Mouse (Mus musculus) hindbrain, postnatal 0 days (tissue): ENCODE data around the gene Sec62. TPM values are rescaled to one million over a fixed set of nuclear protein-coding genes. Genes with fewer than 3 reads are reported as not detected.
"Not testable (repeated sequence)": the region's sequence is repeated elsewhere in the genome, so short reads cannot be mapped to it uniquely, and the experiment has no call there.

Source experiments
- ATAC-seq: fragments of 200-750 bp; cut with Nextera tagmentation; 2 replicates; pipeline ENCODE4 v1.8.0; 2017; ENCODE audit warnings: mild to moderate bottlenecking, moderate TSS enrichment, moderate library complexity
- DNase-seq: peaks from one replicate; pipeline ENCODE4 v3.0.0-alpha.2; 2015; ENCODE audit warnings: low spot score
- H3K27ac ChIP-seq: fragments of 300-500 bp; sonication (generic); 2 replicates; pipeline ENCODE4 v1.5.1; 2014; ENCODE audit warnings: mild to moderate bottlenecking
- H3K27me3 ChIP-seq: fragments of 300-500 bp; sonication (generic); 2 replicates; pipeline ENCODE4 v1.6.1; 2014; ENCODE audit warnings: low read length, mixed read lengths; ENCODE audit not compliant: insufficient read depth
- H3K36me3 ChIP-seq: fragments of 300-500 bp; sonication (generic); 2 replicates; pipeline ENCODE4 v1.6.1; 2014; ENCODE audit warnings: low read length, mixed read lengths; ENCODE audit not compliant: insufficient read depth
- H3K4me1 ChIP-seq: fragments of 300-500 bp; sonication (generic); 2 replicates; pipeline ENCODE4 v1.6.1; 2014; ENCODE audit warnings: antibody characterized with exemption, low read length, mixed read lengths; ENCODE audit not compliant: insufficient read depth
- H3K4me2 ChIP-seq: fragments of 300-500 bp; sonication (generic); 2 replicates; pipeline ENCODE4 v1.6.1; 2014; ENCODE audit warnings: low read depth, mild to moderate bottlenecking, low read length, moderate library complexity, mixed read lengths
- H3K4me3 ChIP-seq: fragments of 300-500 bp; sonication (generic); 2 replicates; pipeline ENCODE4 v1.5.1; 2014; ENCODE audit warnings: low read length
- H3K9ac ChIP-seq: fragments of 300-500 bp; sonication (generic); replicated peaks from 2 replicates; pipeline ENCODE4 v1.6.1; 2014; ENCODE audit warnings: mild to moderate bottlenecking, low read length, moderate library complexity, mixed read lengths
- H3K9me3 ChIP-seq: fragments of 300-500 bp; sonication (generic); 2 replicates; pipeline ENCODE4 v1.6.1; 2016; ENCODE audit warnings: low read length, mixed read lengths
- CTCF ChIP-seq: IDR thresholded peaks from 2 replicates; pipeline ENCODE4 v1.5.1; 2016; ENCODE audit warnings: antibody characterized with exemption, control low read depth, low read depth
- WGBS: fragments of 180-500 bp; shearing (Covaris S2); extraction: QIAGEN DNeasy Blood & Tissue Kit; methylation state at CpG from one replicate; pipeline ENCODE4 v1.1.7; 2014; 5-methylcytosine and 5-hydroxymethylcytosine counted together
- polyA plus RNA-seq: library from polyadenylated mRNA; unstranded; fragments of >200 nt; fragmentation: Nextera tagmentation; extraction: Ambion mirVana; gene quantifications from 2 replicates; pipeline ENCODE4 v1.2.1, GENCODE M21; 2015
- total RNA-seq: library from RNA; depleted of rRNA; stranded (reverse); fragments of >200 nt; gene quantifications from 2 replicates; pipeline ENCODE4 v1.2.3, GENCODE M21; 2014

Gene Sec62
- total and polyA plus RNA-seq, 2 experiments from 2014 or later: 52.0 to 120 TPM

- H3K36me3 ChIP-seq: no peaks in the 10 kb centered on the region
- 2% methylated on average over 68 of the region's 75 CpGs for WGBS
- DNase-seq: peak; percentile 50
- peak within 1 kb of the TSS; percentile 62 for H3K9ac ChIP-seq
- H3K27me3 ChIP-seq: no peaks in the 10 kb centered on the region
- TF ChIP-seq CTCF: peak; percentile 62
- H3K27ac ChIP-seq: no peak within 1 kb of the TSS
- H3K4me3 ChIP-seq: peak within 1 kb of the TSS; percentile 57
- no peaks in the 10 kb centered on the region for H3K9me3 ChIP-seq
- H3K4me1 ChIP-seq: no peaks in the 10 kb centered on the region
- peak; percentile 86 for ATAC-seq
- peak within 1 kb of the TSS; percentile 97 for H3K4me2 ChIP-seq
These were observed 63.2 kb downstream of the Sec62 start, which contains the start of gene Gpr160 for GRCm38 (mm10) chr3:30855604-30856458. Gpr160 (plus strand) TSS chr3:30855950.

- not testable (repeated sequence) for H3K27me3 ChIP-seq, H3K4me2 ChIP-seq, H3K4me3 ChIP-seq, DNase-seq, H3K36me3 ChIP-seq, H3K9me3 ChIP-seq, H3K4me1 ChIP-seq, ATAC-seq, H3K27ac ChIP-seq, H3K9ac ChIP-seq
- 92% methylated on average over 8 of the region's 8 CpGs for WGBS
These were observed 66.9 kb downstream of the Sec62 start for GRCm38 (mm10) chr3:30859599-30859998.

- no peak overlapping the region for H3K9ac ChIP-seq
- no peak overlapping the region for H3K4me2 ChIP-seq
- no peak overlapping the region for H3K27ac ChIP-seq
- H3K4me1 ChIP-seq: no peaks in the 10 kb centered on the region
- ATAC-seq: no peak
- H3K9me3 ChIP-seq: no peaks in the 10 kb centered on the region
- no peak for TF ChIP-seq CTCF
- no peaks in the 10 kb centered on the region for H3K36me3 ChIP-seq
- 87% methylated on average over 4 of the region's 4 CpGs for WGBS
- no peak overlapping the region for H3K4me3 ChIP-seq
- no peak for DNase-seq
- no peaks in the 10 kb centered on the region for H3K27me3 ChIP-seq
These were observed 68.0 kb downstream of the Sec62 start for GRCm38 (mm10) chr3:30860705-30861104.

- no peaks in the 10 kb centered on the region for H3K4me1 ChIP-seq
- H3K4me2 ChIP-seq: no peak overlapping the region
- H3K27me3 ChIP-seq: no peaks in the 10 kb centered on the region
- no peak overlapping the region for H3K9ac ChIP-seq
- H3K4me3 ChIP-seq: no peak overlapping the region
- ATAC-seq (no peak), DNase-seq (no peak)
- no peak for TF ChIP-seq CTCF
- H3K36me3 ChIP-seq: no peaks in the 10 kb centered on the region
- H3K27ac ChIP-seq: no peak overlapping the region
- H3K9me3 ChIP-seq: no peaks in the 10 kb centered on the region
- WGBS: 78% methylated on average over 5 of the region's 5 CpGs
These were observed 71.2 kb downstream of the Sec62 start for GRCm38 (mm10) chr3:30863712-30864435.

GRCm38 (mm10) chr3:30864640-30865039 is 72.0 kb downstream of the Sec62 start:
- ATAC-seq: no peak
- H3K4me2 ChIP-seq: no peak overlapping the region
- H3K9ac ChIP-seq: no peak overlapping the region
- no peaks in the 10 kb centered on the region for H3K4me1 ChIP-seq
- no peaks in the 10 kb centered on the region for H3K9me3 ChIP-seq
- no peaks in the 10 kb centered on the region for H3K27me3 ChIP-seq
- DNase-seq: no peak
- no peaks in the 10 kb centered on the region for H3K36me3 ChIP-seq
- no peak overlapping the region for H3K4me3 ChIP-seq
- H3K27ac ChIP-seq: no peak overlapping the region
- no peak for TF ChIP-seq CTCF
- 82% methylated on average over 1 of the region's 1 CpGs for WGBS

GRCm38 (mm10) chr3:30868176-30868575 is 75.5 kb downstream of the Sec62 start:
- Histone ChIP-seq H3K36me3 (no peaks in the 10 kb centered on the region), H3K4me1 (no peaks in the 10 kb centered on the region), H3K9me3 (no peaks in the 10 kb centered on the region), H3K9ac (no peak overlapping the region), H3K4me3 (no peak overlapping the region), H3K27ac (no peak overlapping the region), H3K27me3 (no peaks in the 10 kb centered on the region), H3K4me2 (no peak overlapping the region)
- 72% methylated on average over 5 of the region's 5 CpGs for WGBS
- DNase-seq (no peak), ATAC-seq (no peak)
- no peak for TF ChIP-seq CTCF
